Mouse (Mus musculus): Measurements from ENCODE around the gene Epb41l4b. TPM values are rescaled to one million over a fixed set of nuclear protein-coding genes. Genes with fewer than 3 reads are reported as not detected.

Gene Epb41l4b
- polyA plus RNA-seq, 1 experiment from 2014 or later = 7.5 TPM

- Histone ChIP-seq H3K9me3 (replicated peaks; ENCODE audit: control insufficient read depth, low read length) (no peaks in the 10 kb centered on the region), H3K9ac (ENCODE audit: low read length) (no peak overlapping the region), H3K36me3 (ENCODE audit: control insufficient read depth, insufficient read depth, low read length) (no peaks in the 10 kb centered on the region), H3K27ac (ENCODE audit: low read length) (peak overlapping the region; percentile 50), H3K4me3 (replicated peaks; ENCODE audit: low read length) (no peak overlapping the region), H3K27me3 (ENCODE audit: control insufficient read depth, insufficient read depth, low read length) (peaks cover 17% of the 10 kb centered on the region; the same call in 1 of the 2 replicates), H3K4me2 (ENCODE audit: low read depth, low read length) (no peak overlapping the region), H3K4me1 (ENCODE audit: control insufficient read depth, insufficient read depth, low read length) (peaks cover 19% of the 10 kb centered on the region)
- ATAC-seq (ENCODE audit: insufficient read depth, low FRiP score) = no peak
- 50% methylated on average over 4 of the region's 4 CpGs for WGBS
Observed at GRCm38 (mm10) chr4:57140200-57140799, 2.9 kb downstream of the Epb41l4b start.

GRCm38 (mm10) chr4:57139433-57139832, 3.8 kb downstream of the Epb41l4b start:
- Histone ChIP-seq H3K27ac (ENCODE audit: low read length) (peak overlapping the region; percentile 50), H3K27me3 (ENCODE audit: control insufficient read depth, insufficient read depth, low read length) (peaks cover 17% of the 10 kb centered on the region; the same call in 1 of the 2 replicates), H3K4me1 (ENCODE audit: control insufficient read depth, insufficient read depth, low read length) (peaks cover 19% of the 10 kb centered on the region), H3K4me2 (ENCODE audit: low read depth, low read length) (peak overlapping the region; percentile 28), H3K4me3 (replicated peaks; ENCODE audit: low read length) (0 out of 2 replicates have a peak overlapping the region, but pooled peaks have one; percentile 9), H3K9ac (ENCODE audit: low read length) (no peak overlapping the region), H3K9me3 (replicated peaks; ENCODE audit: control insufficient read depth, low read length) (no peaks in the 10 kb centered on the region), H3K36me3 (ENCODE audit: control insufficient read depth, insufficient read depth, low read length) (no peaks in the 10 kb centered on the region)
- WGBS = 49% methylated on average over 10 of the region's 10 CpGs
- ATAC-seq (ENCODE audit: insufficient read depth, low FRiP score) = peak; percentile 85

- ATAC-seq (ENCODE audit: insufficient read depth, low FRiP score) = no peak
- Histone ChIP-seq H3K36me3 (ENCODE audit: control insufficient read depth, insufficient read depth, low read length) (no peaks in the 10 kb centered on the region), H3K27me3 (ENCODE audit: control insufficient read depth, insufficient read depth, low read length) (peaks cover 17% of the 10 kb centered on the region; the same call in 1 of the 2 replicates), H3K4me2 (ENCODE audit: low read depth, low read length) (no peak overlapping the region), H3K27ac (ENCODE audit: low read length) (no peak overlapping the region), H3K9me3 (replicated peaks; ENCODE audit: control insufficient read depth, low read length) (no peaks in the 10 kb centered on the region), H3K4me1 (ENCODE audit: control insufficient read depth, insufficient read depth, low read length) (peaks cover 19% of the 10 kb centered on the region), H3K9ac (ENCODE audit: low read length) (no peak overlapping the region), H3K4me3 (replicated peaks; ENCODE audit: low read length) (no peak overlapping the region)
- WGBS = 67% methylated on average over 6 of the region's 6 CpGs
Observed at GRCm38 (mm10) chr4:57138093-57138440, 5.2 kb downstream of the Epb41l4b start.

- 56% methylated on average over 8 of the region's 8 CpGs for whole genome bisulfite sequencing
- no peak for ATAC-seq (ENCODE audit: insufficient read depth, low FRiP score)
- Histone ChIP-seq H3K9ac (ENCODE audit: low read length) (no peak overlapping the region), H3K9me3 (replicated peaks; ENCODE audit: control insufficient read depth, low read length) (no peaks in the 10 kb centered on the region), H3K27me3 (ENCODE audit: control insufficient read depth, insufficient read depth, low read length) (peaks cover 14% of the 10 kb centered on the region; the same call in 1 of the 2 replicates), H3K4me2 (ENCODE audit: low read depth, low read length) (no peak overlapping the region), H3K4me1 (ENCODE audit: control insufficient read depth, insufficient read depth, low read length) (peaks cover 19% of the 10 kb centered on the region), H3K36me3 (ENCODE audit: control insufficient read depth, insufficient read depth, low read length) (no peaks in the 10 kb centered on the region), H3K4me3 (replicated peaks; ENCODE audit: low read length) (no peak overlapping the region), H3K27ac (ENCODE audit: low read length) (no peak overlapping the region)
Observed at GRCm38 (mm10) chr4:57137371-57138092, 5.7 kb downstream of the Epb41l4b start.

GRCm38 (mm10) chr4:57135431-57135830, 7.8 kb downstream of the Epb41l4b start:
- H3K27ac ChIP-seq (ENCODE audit: low read length) = no peak overlapping the region
- WGBS = 85% methylated on average over 1 of the region's 1 CpGs
- no peak overlapping the region for H3K4me2 ChIP-seq (ENCODE audit: low read depth, low read length)
- peaks cover 16% of the 10 kb centered on the region for H3K4me1 ChIP-seq (ENCODE audit: control insufficient read depth, insufficient read depth, low read length)
- H3K4me3 ChIP-seq (replicated peaks; ENCODE audit: low read length) = no peak overlapping the region
- no peaks in the 10 kb centered on the region for H3K36me3 ChIP-seq (ENCODE audit: control insufficient read depth, insufficient read depth, low read length)
- no peak for ATAC-seq (ENCODE audit: insufficient read depth, low FRiP score)
- H3K27me3 ChIP-seq (ENCODE audit: control insufficient read depth, insufficient read depth, low read length) = no peaks in the 10 kb centered on the region
- H3K9ac ChIP-seq (ENCODE audit: low read length) = no peak overlapping the region
- no peaks in the 10 kb centered on the region for H3K9me3 ChIP-seq (replicated peaks; ENCODE audit: control insufficient read depth, low read length)

- Histone ChIP-seq H3K4me2 (ENCODE audit: low read depth, low read length) (no peak overlapping the region), H3K9ac (ENCODE audit: low read length) (no peak overlapping the region), H3K4me3 (replicated peaks; ENCODE audit: low read length) (no peak overlapping the region), H3K36me3 (ENCODE audit: control insufficient read depth, insufficient read depth, low read length) (no peaks in the 10 kb centered on the region), H3K9me3 (replicated peaks; ENCODE audit: control insufficient read depth, low read length) (no peaks in the 10 kb centered on the region), H3K4me1 (ENCODE audit: control insufficient read depth, insufficient read depth, low read length) (peaks cover 9% of the 10 kb centered on the region; the same call in 1 of the 2 replicates), H3K27me3 (ENCODE audit: control insufficient read depth, insufficient read depth, low read length) (no peaks in the 10 kb centered on the region), H3K27ac (ENCODE audit: low read length) (no peak overlapping the region)
- 43% methylated on average over 4 of the region's 4 CpGs for WGBS
- no peak for ATAC-seq (ENCODE audit: insufficient read depth, low FRiP score)
Observed at GRCm38 (mm10) chr4:57134554-57134953, 8.7 kb downstream of the Epb41l4b start.

- Histone ChIP-seq H3K4me3 (replicated peaks; ENCODE audit: low read length) (no peak overlapping the region), H3K4me1 (ENCODE audit: control insufficient read depth, insufficient read depth, low read length) (no peaks in the 10 kb centered on the region), H3K4me2 (ENCODE audit: low read depth, low read length) (no peak overlapping the region), H3K9ac (ENCODE audit: low read length) (no peak overlapping the region), H3K9me3 (replicated peaks; ENCODE audit: control insufficient read depth, low read length) (no peaks in the 10 kb centered on the region), H3K27ac (ENCODE audit: low read length) (no peak overlapping the region), H3K27me3 (ENCODE audit: control insufficient read depth, insufficient read depth, low read length) (no peaks in the 10 kb centered on the region), H3K36me3 (ENCODE audit: control insufficient read depth, insufficient read depth, low read length) (no peaks in the 10 kb centered on the region)
- WGBS = 75% methylated on average over 10 of the region's 10 CpGs
- no peak for ATAC-seq (ENCODE audit: insufficient read depth, low FRiP score)
Observed at GRCm38 (mm10) chr4:57131839-57132238, 11.4 kb downstream of the Epb41l4b start.

- peak; percentile 77 for ATAC-seq (ENCODE audit: insufficient read depth, low FRiP score)
- no peak overlapping the region for H3K9ac ChIP-seq (ENCODE audit: low read length)
- H3K4me3 ChIP-seq (replicated peaks; ENCODE audit: low read length) = no peak overlapping the region
- WGBS = 45% methylated on average over 11 of the region's 11 CpGs
- H3K36me3 ChIP-seq (ENCODE audit: control insufficient read depth, insufficient read depth, low read length) = no peaks in the 10 kb centered on the region
- H3K4me2 ChIP-seq (ENCODE audit: low read depth, low read length) = no peak overlapping the region
- no peaks in the 10 kb centered on the region for H3K9me3 ChIP-seq (replicated peaks; ENCODE audit: control insufficient read depth, low read length)
- H3K27me3 ChIP-seq (ENCODE audit: control insufficient read depth, insufficient read depth, low read length) = no peaks in the 10 kb centered on the region
- peak overlapping the region; percentile 67 for H3K27ac ChIP-seq (ENCODE audit: low read length)
- no peaks in the 10 kb centered on the region for H3K4me1 ChIP-seq (ENCODE audit: control insufficient read depth, insufficient read depth, low read length)
Observed at GRCm38 (mm10) chr4:57129718-57130515, 13.3 kb downstream of the Epb41l4b start.

- H3K4me2 ChIP-seq (ENCODE audit: low read depth, low read length) = no peak overlapping the region
- no peaks in the 10 kb centered on the region for H3K27me3 ChIP-seq (ENCODE audit: control insufficient read depth, insufficient read depth, low read length)
- no peak overlapping the region for H3K4me3 ChIP-seq (replicated peaks; ENCODE audit: low read length)
- no peaks in the 10 kb centered on the region for H3K36me3 ChIP-seq (ENCODE audit: control insufficient read depth, insufficient read depth, low read length)
- H3K27ac ChIP-seq (ENCODE audit: low read length) = no peak overlapping the region
- no peak for ATAC-seq (ENCODE audit: insufficient read depth, low FRiP score)
- no peak overlapping the region for H3K9ac ChIP-seq (ENCODE audit: low read length)
- no peaks in the 10 kb centered on the region for H3K9me3 ChIP-seq (replicated peaks; ENCODE audit: control insufficient read depth, low read length)
- WGBS = 20% methylated on average over 11 of the region's 11 CpGs
- 0 out of 2 replicates have a peak, but pooled peaks cover 3% of the 10 kb centered on the region for H3K4me1 ChIP-seq (ENCODE audit: control insufficient read depth, insufficient read depth, low read length)
Observed at GRCm38 (mm10) chr4:57123003-57123402, 20.2 kb downstream of the Epb41l4b start.
